Mouse (Mus musculus): Measurements from ENCODE around the gene Blmh.
A peak's percentile ranks its signal among the peaks of the same experiment; 100 is the strongest.
"Not testable (repeated sequence)": the region's sequence is repeated elsewhere in the genome, so short reads cannot be mapped to it uniquely, and the experiment has no call there.

Blmh gene

DNA sequence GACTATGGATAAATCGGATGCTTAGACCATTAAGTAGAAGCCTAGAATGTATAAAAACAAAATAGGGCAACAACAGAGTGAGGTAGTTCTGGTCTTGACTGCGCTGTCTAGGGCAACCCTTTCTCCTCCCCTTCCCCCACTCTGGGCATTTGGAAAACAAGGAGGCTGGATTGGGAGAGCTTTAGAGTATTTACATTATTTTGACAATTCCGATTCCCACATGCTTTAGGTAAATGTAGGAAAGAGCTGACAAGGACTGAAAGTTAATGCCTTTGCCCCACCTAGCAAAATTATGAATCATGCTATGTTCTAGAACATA is 7.4 kb upstream of the Blmh start:
- DNase-seq: no peak

DNA sequence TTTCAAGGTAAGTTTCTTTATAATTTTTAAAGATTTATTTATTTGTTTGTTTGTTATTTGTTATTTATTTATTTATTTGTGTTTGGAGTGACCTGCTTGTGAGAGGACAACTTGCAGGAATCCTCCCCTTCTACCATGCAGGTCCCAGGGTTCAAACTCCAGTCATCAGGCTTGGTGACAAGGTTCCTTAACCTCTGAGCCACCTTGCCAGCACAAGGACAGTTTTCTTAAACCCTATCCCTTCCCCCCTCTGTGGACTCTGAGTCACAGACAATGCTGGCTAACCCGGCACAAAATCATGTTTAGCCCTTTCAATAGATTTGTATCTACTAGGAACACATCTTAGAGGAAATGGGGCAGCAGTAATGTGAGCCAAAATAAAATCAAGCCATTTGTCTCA is 4.0 kb upstream of the Blmh start:
- no peak for DNase-seq

DNA sequence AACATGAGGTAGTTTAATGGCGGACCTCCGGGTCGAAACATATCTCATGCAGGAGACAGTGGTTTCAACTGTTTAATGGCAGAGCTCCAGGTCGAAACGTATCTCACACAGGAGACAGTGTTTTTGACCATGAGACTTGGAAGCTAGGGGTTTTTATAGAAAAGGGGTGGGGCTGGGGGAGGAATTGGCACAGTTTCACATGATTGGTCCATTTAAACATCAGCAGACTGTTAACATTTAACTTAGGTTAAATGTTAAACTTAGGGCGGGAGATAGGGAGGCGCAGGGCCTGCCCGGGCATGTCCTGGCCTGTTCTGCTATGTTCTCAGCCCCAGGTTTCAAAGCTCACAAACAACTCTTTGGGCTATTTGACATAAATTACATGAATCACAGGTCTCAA is 4.0 kb downstream of the Blmh start:
- DNase-seq: not testable (repeated sequence)

DNA sequence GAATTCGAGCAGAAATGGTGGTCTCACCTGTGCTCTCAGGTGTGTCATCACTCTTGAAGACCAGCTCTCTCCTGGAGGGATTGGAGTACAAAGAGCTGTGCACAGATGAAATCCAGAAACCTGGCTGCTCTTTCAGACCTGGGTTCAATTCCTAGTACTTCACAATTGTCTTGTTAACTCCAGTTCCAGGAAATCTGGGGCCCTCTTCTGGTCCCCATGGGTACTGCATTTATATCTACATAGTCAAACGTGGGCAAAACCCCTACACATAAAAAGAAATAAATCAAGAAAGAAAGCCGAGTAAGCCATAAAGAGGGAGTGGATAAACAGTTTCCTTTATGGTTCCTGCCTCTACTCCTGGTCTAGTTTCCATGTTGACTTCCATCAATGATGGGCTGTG is 8.6 kb downstream of the Blmh start:
- peak; percentile 19 to 33 for DNase-seq

DNA sequence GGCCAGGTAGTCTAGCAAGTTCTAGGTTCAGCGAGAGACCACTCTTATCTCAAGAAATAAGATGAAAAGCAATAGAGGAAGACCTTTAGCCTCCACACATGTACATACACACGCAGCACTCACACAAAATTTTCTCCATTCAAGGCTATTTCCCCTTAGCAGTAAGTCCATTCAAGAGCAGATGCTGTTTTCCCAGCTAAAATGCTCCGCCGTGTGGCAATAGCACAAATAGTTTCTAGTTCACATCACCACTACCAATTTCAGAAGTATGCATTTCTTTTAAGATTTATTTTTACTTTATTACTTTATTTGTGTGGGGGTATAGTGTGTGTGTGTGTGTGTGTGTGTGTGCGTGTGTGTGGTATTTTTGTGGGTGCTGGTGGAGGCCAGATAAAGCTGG is 12.0 kb downstream of the Blmh start:
- no peak for DNase-seq

DNA sequence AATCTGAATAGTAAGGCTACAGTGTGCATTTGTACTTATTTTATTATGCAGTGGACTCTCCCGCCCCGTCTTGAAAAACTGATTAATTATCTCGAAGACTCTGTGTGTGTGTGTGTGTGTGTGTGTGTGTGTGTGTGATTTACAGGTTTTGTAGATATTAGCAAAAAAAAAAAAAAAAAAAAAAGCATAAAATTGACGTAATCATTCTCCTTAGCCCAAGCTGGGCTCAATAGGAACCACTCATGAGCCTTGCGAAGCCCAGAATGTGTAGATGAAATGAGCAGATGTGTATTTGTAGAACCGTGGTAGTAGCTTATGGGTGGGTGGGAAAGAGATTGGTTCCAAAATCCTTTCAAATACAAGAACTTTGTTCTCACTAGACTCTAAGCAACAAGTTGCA is 20.2 kb downstream of the Blmh start:
- no peak for DNase-seq

DNA sequence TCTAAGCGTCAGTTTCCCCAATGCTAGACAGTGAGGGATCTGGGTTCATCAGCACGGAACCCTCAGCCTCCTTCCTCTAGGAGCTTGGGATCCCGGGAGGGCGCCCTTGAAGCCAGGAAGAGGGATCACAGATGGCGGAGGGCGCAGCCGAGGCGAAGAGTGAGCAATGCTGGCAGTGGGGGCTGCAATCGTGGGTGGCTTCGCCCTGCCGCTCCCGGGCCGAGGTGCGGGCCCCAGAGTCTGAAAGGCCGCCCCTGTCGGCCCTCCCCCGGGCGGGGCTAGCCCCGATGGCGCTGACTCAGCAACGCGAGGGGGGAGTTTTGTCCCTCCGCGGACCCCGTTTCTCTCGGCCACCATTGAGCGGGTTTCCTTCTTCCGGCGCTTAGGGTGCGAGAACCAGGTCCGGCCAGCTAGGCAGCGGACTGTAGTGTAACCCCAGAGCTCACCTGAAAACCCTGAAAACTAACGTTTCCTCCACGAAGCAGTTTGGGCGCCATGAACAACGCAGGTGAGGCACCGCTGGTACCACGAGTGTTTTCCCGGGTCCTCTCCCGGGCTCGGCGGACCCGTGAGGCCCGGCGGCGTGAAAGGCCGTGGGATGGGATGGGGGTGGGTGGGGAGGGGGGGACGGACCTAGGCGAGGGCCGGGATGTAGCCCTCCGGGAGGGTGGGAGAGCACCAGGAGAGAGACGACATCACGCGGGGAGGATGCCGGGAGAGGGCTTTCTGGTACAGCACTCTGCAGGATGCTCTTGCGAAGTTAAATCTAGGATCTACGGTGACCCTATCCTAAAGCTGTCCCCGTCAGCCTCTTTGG is 21.0 kb downstream of the Blmh start:
- DNase-seq: peak; percentile 91 to 92

DNA sequence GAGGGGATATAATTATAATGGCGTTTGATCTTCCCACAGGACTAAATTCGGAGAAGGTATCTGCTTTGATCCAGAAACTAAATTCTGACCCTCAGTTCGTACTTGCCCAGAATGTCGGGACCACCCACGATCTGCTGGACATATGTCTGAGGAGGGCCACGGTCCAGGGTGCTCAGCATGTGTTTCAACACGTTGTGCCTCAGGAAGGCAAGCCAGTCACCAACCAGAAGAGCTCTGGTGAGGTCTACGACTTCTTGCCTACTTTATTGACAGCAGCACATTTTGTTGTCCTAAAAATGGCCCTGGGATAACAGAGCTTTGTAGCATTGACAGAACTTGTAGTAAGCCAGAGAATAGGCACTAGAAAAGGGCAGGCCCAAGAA is 21.6 kb downstream of the Blmh start:
- peak in 1 of 2 experiments; percentile 3 for DNase-seq

DNA sequence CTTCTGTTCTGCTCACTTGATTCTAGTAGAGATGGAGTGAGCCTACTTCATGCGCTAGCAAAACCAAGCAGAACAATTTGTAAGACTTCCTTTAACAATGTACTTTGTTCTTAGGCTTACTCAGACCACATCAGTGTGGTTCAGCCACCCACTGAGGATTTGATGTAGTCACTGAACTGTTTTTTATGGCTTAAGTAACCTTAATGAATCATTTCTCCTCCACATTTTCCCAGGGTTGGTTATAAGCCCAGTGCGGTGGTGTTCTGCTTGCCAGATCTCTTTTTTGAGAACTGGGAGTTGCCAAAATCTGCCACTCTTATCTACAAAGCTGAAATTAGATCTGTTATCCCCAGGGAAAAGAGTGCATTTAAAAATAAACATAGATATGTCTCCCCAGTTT is 28.9 kb downstream of the Blmh start:
- DNase-seq: no peak

DNA sequence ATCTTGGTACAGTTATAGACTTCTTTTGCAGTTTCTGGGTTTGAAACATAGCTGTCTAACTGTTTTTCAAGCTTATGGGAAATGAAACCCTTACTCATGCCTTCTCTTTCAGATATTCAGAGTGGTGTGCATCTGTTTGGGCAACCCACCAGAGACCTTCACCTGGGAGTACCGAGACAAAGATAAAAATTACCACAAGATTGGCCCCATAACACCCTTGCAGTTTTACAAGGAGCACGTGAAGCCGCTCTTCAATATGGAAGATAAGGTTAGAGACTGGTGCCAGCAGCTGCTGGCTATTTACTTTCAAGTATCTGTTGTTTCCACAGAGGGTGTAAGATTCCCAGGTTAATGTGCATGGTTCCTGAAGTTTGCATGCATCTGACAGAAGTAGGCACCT is 41.1 kb downstream of the Blmh start:
- no peak for DNase-seq

DNA sequence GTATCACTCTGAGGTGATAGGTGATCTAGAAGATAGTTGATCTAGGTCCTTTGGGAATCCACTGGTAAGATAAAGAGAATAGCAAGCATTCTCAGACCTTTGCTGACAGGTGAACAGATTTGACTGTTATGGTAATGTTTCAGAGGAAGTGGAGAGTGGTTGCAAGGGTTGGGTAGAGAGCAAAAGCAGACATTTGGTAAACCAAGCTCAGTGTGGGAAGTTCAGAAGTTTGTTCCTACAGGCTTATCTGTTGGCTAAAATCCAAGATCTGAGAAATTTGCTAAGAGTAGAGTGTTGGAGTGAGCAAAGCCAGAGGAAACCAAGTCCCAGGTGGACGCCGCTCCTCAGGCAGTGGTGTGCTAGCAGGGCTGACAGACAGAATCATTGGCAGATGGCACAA is 45.7 kb downstream of the Blmh start:
- no peak for DNase-seq

DNA sequence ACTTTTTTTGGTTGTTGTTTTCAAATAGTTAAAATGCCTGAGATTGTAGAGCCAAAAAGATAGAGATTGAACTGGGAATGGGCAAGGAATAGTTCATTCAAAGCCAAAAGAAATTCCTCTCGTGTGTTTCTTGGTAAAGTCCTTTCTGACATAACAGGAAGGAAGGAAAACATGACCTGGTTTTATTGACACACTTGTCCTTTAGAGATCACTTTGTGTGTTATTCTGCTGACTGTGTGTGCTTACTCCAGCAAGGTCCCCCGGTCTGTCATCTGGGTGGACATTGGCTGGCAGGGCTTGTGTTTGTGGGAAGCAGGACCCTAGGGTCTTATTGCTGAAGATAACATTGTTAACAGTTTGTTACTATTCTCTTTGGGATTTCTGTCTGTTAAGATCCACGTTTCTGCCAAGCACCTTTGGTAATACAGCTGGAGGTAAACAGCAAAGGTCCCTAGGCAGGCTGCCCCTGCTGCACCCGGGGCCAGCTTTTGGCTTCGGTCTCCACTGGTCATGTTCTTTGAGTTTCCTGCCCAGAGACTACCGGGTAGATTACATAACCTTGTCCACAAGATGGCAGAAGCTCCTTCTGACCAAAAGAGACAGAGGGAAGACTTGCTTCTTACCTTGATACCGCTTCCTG is 50.2 kb downstream of the Blmh start:
- DNase-seq: no peak

DNA sequence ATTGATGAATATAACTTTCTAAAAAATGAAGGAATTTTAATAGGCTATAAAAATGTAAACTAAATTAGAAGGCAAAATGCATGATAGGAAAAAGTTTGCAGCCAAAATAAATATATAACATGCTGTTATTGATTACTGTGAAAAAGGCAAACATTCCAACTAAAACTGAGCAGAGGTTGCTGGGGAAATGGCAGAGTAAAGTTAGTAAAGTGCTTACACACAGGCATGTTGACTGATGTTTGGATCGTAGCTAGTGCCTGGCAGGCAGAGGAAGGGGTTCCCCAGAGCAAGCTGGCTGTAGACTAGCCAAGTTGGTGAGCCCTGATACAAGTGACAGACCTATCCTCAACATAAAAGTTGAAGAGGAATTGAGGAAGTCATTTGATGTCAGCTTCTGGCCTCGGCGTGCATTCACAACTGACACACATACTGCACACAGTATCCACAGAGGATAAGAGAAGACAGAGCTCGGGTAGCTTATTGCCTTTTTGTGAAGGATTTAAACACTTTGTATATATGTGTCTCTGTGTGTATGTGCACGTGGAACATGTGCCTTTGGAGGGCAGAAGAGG is 57.0 kb downstream of the Blmh start:
- DNase-seq: no peak

DNA sequence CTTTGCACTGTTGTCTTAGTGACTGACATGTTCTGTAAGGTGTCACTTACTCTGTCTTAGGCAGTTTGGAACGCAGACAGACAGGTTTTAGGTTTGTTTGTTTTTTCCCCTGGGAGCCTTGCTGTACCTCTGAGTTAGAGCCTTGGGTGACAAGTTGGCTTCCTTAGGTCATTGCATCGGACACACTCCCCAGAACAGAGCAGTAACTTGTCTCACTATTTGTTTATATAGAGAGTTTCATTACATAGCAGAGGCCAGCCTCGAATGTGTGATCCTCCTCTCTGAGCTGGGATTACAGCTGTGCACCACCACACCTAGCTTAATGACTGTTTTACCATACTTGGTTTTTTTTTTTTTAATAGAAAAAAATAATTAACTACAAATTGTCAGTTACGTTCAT is 57.8 kb downstream of the Blmh start:
- DNase-seq: no peak

DNA sequence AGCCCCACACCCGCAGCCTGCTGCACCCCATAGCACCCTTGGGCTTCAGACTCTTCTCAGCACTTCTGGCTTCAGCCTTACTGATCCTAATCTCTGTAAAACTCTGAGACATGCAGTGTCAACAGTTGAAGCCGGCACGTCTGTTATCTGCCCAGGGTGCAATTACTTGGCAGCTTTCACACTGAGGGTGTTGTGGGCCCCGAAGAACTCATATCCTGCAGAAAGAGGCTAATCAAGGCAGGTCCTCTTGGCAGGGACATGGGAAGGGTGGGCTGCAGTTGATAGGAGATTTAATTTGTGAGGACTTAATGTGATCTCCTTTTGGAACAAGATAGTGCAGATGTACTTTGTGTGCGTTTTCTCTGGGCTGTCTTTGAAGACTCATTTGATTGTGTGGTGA is 59.0 kb downstream of the Blmh start:
- no peak for DNase-seq

DNA sequence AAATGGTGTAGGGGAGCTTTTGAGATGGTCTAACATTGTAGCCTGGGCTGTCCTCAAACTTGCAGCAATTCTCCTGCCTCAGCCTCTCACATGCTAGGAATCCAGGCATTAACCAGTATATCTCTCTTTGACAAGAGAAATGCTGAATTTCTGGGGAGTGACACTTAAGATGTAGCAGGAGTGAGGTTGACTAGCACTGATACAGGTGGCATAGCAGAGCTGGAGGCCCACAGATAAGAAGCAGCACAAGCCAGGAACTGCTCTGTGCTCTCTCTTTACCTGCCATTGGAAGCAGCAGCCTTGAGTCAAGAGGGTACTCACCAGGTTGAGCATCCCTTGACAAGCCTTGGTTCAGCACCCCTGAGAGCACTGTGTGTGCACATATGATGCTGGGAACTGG is 59.6 kb downstream of the Blmh start:
- DNase-seq: no peak

DNA sequence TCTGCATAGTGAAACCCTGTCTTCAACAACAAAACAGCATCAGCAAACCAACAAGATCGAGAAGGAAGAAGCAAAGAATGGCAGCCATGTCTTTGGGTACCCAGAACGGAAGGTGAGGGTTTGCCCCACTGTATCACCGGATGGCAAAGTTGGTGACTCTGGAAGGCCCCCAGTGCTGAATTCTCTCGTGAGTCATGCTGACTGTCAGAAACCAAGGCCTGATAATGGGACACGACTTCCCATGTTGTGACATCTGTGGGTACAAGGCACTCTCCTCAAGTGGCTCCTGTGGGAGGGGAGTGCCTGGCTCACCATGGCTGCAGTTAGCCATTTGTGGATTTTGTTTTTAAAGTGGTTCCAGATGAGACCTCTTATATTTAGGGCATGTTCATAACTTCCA is 66.2 kb downstream of the Blmh start:
- no peak for DNase-seq

DNA sequence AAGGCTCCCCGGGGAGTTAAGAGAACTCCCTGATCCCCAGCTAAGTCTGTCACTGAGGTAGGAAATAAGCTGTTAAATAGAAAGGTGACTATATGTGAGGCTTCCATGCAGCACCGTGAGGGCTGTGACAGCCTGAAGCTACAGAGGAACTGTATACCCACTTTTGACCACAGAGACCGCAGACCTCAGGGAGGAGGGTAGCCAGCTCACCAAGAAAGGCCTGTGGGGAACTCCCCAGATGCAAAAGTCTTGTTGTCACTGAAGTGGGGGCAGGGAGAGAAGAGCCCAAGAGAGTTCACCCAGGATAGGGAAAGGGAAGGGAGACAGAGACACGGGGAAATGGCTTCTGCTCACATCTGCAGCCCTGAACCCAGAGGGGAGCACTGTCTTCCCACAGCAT is 68.3 kb downstream of the Blmh start:
- DNase-seq: peak; percentile 79 to 82

DNA sequence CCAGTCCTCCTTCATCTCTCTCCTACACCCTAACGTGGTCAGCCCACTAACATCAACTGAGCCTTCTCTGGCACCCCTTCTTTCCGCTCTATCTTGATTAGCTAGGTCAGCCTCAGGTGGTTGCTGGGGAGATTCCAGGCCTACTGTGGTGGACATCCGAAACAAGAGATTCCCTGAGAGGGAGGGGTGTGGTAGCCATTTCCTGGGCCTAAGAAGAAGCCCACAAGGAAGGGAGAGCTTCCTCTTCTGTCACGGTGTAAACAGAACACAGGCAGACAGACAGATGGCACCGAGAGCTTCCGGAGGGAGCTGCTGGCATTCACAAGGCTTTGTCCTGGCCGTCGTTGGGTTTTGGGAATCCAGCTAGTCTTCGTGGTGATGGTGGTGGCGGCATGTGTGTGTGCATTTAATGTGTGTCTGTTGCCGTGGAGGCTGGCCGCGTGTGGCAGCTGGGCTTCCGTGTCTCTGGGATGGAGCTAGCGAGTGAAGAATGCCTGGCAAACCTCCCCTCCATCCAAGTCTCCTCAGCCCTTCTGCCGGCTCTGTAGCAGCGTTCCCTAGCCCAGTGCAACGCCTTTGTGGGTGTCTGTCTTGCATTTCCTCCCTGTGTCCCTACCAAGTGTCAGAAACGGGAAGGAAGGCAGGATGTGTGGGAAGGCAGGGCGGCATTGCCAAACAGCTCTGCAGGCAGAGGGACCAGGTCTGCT is 71.5 kb downstream of the Blmh start:
- no peak for DNase-seq

DNA sequence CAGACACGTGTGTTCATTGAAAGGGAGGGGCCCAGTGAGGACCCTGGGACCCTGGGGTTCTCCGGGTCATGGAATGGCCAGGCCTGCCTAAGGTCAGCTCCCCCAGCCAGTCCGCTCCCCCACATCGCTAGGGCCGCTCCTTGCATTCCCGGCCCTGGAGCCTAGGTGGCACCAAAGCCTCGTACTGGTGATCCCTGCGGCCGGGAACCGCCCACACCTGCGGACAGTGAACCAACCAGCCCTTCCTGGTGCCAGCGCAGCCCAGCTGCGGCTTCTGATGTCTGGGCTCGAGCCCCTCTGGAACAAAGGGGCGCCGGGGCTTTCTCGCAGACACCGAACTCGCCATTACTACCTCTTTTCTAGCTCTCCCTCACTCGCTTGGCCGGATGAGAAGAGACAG is 72.7 kb downstream of the Blmh start:
- peak; percentile 82 to 83 for DNase-seq

DNA sequence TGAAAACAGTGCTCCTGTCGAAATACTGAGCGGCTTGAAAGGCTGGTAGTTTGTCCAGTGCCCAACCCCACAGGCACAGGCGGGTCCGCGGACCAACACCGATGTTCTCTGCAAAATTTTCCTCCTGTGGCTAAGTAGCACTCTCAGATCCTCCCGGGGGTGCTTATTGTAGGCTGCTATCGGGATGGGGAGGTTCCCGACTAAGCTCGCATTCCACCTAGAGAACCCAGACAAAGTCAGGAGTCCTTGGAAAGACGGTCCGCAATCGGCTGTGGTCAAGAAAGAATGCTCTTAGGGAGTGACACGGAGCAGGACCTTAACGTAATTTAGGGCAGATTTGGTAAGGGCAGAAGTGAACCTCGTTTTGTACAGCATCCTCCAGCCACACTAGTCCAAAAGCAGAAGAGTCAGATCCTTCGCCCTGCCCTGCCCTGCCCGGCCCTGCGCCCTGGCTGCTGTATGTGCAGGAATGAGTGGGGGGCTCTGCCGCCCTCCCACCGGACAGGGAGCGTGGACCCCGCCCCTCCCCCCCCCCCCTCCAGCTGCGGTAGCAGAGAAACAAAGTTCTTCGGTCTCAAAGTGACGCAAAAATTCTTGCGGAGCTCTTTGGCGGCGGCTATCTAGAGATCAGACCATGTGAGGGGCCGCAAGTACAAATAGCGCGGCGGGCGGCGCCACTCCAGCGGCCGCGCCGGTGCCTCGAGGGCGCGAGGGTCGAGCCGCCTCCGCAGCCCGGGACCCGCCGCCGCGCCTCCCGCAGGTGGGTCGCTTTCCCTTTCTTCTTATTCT is 73.5 kb downstream of the Blmh start, which contains the start of gene Slc6a4:
Gene Slc6a4, plus strand, starts transcription at position 688 of the 789 bp plus-strand sequence.
- peak; percentile 26 to 41 for DNase-seq

DNA sequence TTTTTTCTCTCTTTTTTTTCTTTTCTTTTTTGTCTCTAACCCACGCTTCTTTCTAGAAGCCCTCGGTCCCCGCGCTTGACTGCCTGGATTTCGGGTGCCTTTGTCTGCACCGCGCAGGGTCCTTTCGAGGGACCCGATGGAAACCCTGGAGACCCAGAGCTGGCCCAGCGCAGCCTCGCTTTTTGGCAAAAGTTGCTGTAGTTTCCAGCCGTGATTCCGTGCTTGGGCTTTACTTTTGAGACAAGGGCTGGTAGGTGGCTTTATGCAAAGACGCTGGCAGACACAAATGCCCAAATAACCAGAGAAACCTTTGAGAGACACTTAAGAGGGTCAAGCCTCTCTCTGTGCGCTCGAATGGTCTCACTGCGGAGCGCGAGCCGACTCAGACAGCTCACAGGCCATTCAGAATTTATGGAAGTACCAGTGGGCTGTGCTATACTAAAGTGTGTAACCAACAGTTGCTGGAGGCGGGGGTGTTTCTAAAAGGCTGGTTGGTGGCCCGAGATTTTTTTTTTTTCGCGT is 74.2 kb downstream of the Blmh start:
- peak; percentile 11 to 23 for DNase-seq

DNA sequence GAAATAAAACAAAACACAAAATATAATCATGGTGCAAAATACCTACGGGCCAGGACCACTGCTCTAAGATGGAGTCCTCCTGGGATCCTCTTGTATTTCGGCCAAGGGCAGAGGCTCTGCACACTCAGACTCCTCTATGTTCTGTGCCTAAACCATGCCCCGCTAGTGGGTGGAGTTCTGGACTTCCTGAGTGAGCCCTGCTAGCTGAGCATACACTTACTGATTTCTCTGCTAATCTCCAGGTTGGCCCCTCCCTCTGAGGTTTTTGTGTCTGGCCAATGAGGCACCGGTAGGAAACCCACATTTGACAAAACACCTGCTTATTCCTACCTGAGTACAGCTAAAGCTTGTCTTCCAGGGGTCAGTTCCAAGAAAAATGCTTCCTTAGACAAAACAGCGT is 76.1 kb downstream of the Blmh start:
- DNase-seq: no peak

Data from B cell, adult 2 months (primary cell).